Mouse (Mus musculus): ENCODE measurements around the gene Celf5.

- no peak for TF ChIP-seq CTCF (IDR thresholded peaks at IDR 0.05; ENCODE audit: low read depth, low read length)
- no peak for TF ChIP-seq POLR2A (IDR thresholded peaks at IDR 0.05; ENCODE audit: extremely low read depth, insufficient read depth, low read length)
These were observed 13.3 kb downstream of the Celf5 start for GRCm38 (mm10) chr10:81469253-81469652.
